ENCODE assay signal across 15 mouse cellular contexts in the genomic region with DNA sequence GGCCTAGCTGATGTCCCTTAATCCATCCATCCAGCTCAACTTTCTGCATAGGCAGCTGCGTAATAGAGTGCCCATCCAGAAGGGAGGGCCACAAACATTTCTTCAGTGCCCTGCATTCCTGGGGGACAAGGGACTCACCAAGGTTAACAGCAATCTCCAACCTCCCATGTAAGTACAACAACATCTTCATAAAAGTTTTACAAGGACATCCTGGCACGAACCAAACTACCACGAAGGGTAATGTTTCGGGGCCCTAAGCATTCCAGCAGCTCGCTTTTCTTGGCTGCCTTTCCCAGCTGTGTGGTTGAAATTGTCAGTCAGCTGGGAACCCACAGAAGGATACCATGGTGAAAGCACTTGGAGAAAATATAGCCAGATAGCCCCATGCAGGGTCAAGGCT.
A peak's percentile ranks its signal among the peaks of the same experiment; 100 is the strongest.
DNase-seq lines count a peak whose midpoint lies in the region; ATAC-seq and TF ChIP-seq lines count a peak whose summit lies in the region.
"Had no signal": no experiment of that assay in that cellular context is flagged by ENCODE, and none has a peak within 500 bp of the region (broad histone marks: within the 10 kb centered on the region; RNA-seq: fewer than 3 reads in every experiment).

No protein-coding gene starts in this region.

- no peak overlapping the region for H3K4me2 ChIP-seq in heart, embryonic 15.5 days
- no peak overlapping the region for H3K4me2 ChIP-seq in heart, embryonic 11.5 days
- peak overlapping the region; percentile 54 for H3K4me2 ChIP-seq in myocyte (ENCODE audit: low read depth)
- H3K4me2 ChIP-seq: hindbrain, embryonic 12.5 days; limb, embryonic 12.5 days; neural tube, embryonic 15.5 days had no signal

- WGBS in heart, embryonic 15.5 days: 51% methylated on average over 5 of the region's 5 CpGs
- 83% methylated on average over 5 of the region's 5 CpGs for WGBS in heart, embryonic 11.5 days (ENCODE audit: insufficient replicate concordance)

- H3K36me3 ChIP-seq in heart, embryonic 15.5 days: no peaks in the 10 kb centered on the region
- no peaks in the 10 kb centered on the region for H3K36me3 ChIP-seq in heart, embryonic 11.5 days (ENCODE audit: control insufficient read depth, insufficient read depth, low read length)
- H3K36me3 ChIP-seq in myocyte (ENCODE audit: control insufficient read depth, insufficient read depth): no peaks in the 10 kb centered on the region
- H3K36me3 ChIP-seq: hindbrain, embryonic 12.5 days; limb, embryonic 12.5 days; neural tube, embryonic 15.5 days had no signal

- H3K9ac ChIP-seq in heart, embryonic 15.5 days: no peak overlapping the region
- no peak overlapping the region for H3K9ac ChIP-seq in heart, embryonic 11.5 days (ENCODE audit: low read depth, low read length)
- H3K9ac ChIP-seq: hindbrain, embryonic 12.5 days; limb, embryonic 12.5 days; neural tube, embryonic 15.5 days had no signal

- H3K79me2 ChIP-seq in myocyte (ENCODE audit: control insufficient read depth, insufficient read depth): peaks cover 22% of the 10 kb centered on the region

- no peak for ATAC-seq in heart, embryonic 15.5 days (replicated peaks; ENCODE audit: insufficient number of reproducible peaks, insufficient read depth, low FRiP score, low read depth)
- no peak for ATAC-seq in heart, embryonic 11.5 days (replicated peaks; ENCODE audit: insufficient number of reproducible peaks, low FRiP score, low TSS enrichment)
- ATAC-seq: lung, postnatal 0 days had no signal

- TF ChIP-seq CTCF in gastrocnemius, adult 2 months (IDR thresholded peaks at IDR 0.05): no peak

- H3K27ac ChIP-seq in heart, embryonic 15.5 days: peak overlapping the region; percentile 29
- no peak overlapping the region for H3K27ac ChIP-seq in heart, embryonic 11.5 days (ENCODE audit: low read depth, low read length)
- peak overlapping the region; percentile 55 for H3K27ac ChIP-seq in gastrocnemius, adult 2 months
- H3K27ac ChIP-seq: hindbrain, embryonic 12.5 days; limb, embryonic 12.5 days; neural tube, embryonic 15.5 days had no signal

- H3K27me3 ChIP-seq in heart, embryonic 15.5 days: no peaks in the 10 kb centered on the region
- H3K27me3 ChIP-seq in heart, embryonic 11.5 days (ENCODE audit: control insufficient read depth, insufficient read depth, low read length): no peaks in the 10 kb centered on the region
- no peaks in the 10 kb centered on the region for H3K27me3 ChIP-seq in myocyte (ENCODE audit: control insufficient read depth, insufficient read depth, insufficient read length)
- H3K27me3 ChIP-seq: hindbrain, embryonic 12.5 days; limb, embryonic 12.5 days; neural tube, embryonic 15.5 days had no signal

- H3K4me3 ChIP-seq in heart, embryonic 15.5 days: no peak overlapping the region
- no peak overlapping the region for H3K4me3 ChIP-seq in heart, embryonic 11.5 days (ENCODE audit: low read depth, low read length)
- H3K4me3 ChIP-seq in gastrocnemius, adult 2 months: no peak overlapping the region
- H3K4me3 ChIP-seq in myocyte: no peak overlapping the region
- H3K4me3 ChIP-seq: hindbrain, embryonic 12.5 days; limb, embryonic 12.5 days; neural tube, embryonic 15.5 days had no signal

- H3ac ChIP-seq in myocyte (ENCODE audit: control insufficient read depth, insufficient read length): no peak overlapping the region

- TF ChIP-seq POLR2A in myocyte (IDR thresholded peaks at IDR 0.05; ENCODE audit: insufficient read length, low read depth): no peak

- H3K9me3 ChIP-seq in heart, embryonic 15.5 days (replicated peaks): no peaks in the 10 kb centered on the region
- no peaks in the 10 kb centered on the region for H3K9me3 ChIP-seq in heart, embryonic 11.5 days (replicated peaks; ENCODE audit: control insufficient read depth, low read length)
- H3K9me3 ChIP-seq: hindbrain, embryonic 12.5 days; limb, embryonic 12.5 days; neural tube, embryonic 15.5 days had no signal

- H3K4me1 ChIP-seq in heart, embryonic 15.5 days (replicated peaks): peaks cover 25% of the 10 kb centered on the region
- no peaks in the 10 kb centered on the region for H3K4me1 ChIP-seq in heart, embryonic 11.5 days (ENCODE audit: control insufficient read depth, insufficient read depth, low read length)
- H3K4me1 ChIP-seq: hindbrain, embryonic 12.5 days; neural tube, embryonic 15.5 days had no signal

- DNase-seq in ovary, postnatal 36 days (ENCODE audit: low spot score): peak; percentile 14
- DNase-seq in ovary, postnatal 10 days (ENCODE audit: low spot score): no peak
- DNase-seq in gastrocnemius, adult 2 months: peak; percentile 47
- DNase-seq in right cerebral cortex, adult 2 months (ENCODE audit: low spot score in 2 of 2): no peak
- no peak for DNase-seq in embryo, embryonic 10 days (ENCODE audit: low spot score)
- DNase-seq: cerebellum, adult 8-10 months; midbrain, embryonic 14.5 days; thymus, adult 18-20 months had no signal

- intact Hi-C loops in gastrocnemius, adult 2 months (cut with DNase I): loop anchor here (5.0 kb wide), 1 partner anchor 51 kb away; no protein-coding TSS in a partner anchor

TF ChIP-seq in myocyte, 11 proteins besides CTCF, POLR2A, EP300 and RAD21:
- TF ChIP-seq MYOD1 (IDR thresholded peaks at IDR 0.05; ENCODE audit: control insufficient read depth in 1 of 3, insufficient read length in 2 of 3, low read depth in 2 of 3): peak in 1 of 3 experiments; percentile 21
- TF ChIP-seq SRF (IDR thresholded peaks at IDR 0.05; ENCODE audit: control insufficient read depth, insufficient read length, low read depth): no peak
- TF ChIP-seq MYOG (IDR thresholded peaks at IDR 0.05; ENCODE audit: control insufficient read depth in 1 of 3, insufficient read depth in 1 of 3, insufficient read length in 2 of 3, low read depth in 2 of 3): peak in 1 of 3 experiments; percentile 18
- no peak for TF ChIP-seq TCF12 (IDR thresholded peaks at IDR 0.05; ENCODE audit: insufficient read depth, poor library complexity, severe bottlenecking)
TF ChIP-seq in myocyte: peak in this region for 2.

Comparison
In these comparisons a context has a peak if more than half of its experiments do, and no peak if none do; other contexts are left out.
1. DNase-seq: peak in ovary, postnatal 36 days (single experiment) and gastrocnemius, adult 2 months (single experiment); none in ovary, postnatal 10 days (single experiment), right cerebral cortex, adult 2 months (0 of 2) and embryo, embryonic 10 days (single experiment).